Mouse (Mus musculus): ENCODE measurements around the gene Fzr1.

The Fzr1 gene

DNA sequence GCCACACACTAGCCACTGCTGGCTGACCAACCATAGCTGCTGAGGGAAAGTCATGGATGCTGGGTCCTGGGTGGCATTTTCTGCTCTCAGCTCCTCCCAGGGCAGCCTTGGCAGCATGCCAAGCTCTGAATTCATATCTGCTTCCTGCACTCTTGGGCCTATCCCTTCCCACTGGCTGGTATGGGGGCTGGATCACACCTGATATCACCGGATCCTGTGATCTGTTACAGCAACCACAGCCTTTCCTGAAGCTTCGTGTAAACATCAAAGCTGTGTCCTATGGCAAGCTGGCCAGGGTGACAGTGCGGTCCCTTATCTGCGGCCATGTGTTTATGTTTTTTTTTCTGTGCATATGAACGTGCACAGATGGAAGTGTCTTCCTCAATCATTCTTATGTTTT, 3.7 kb upstream of the Fzr1 start:
- no peak for DNase-seq (ENCODE audit: low spot score)

DNA sequence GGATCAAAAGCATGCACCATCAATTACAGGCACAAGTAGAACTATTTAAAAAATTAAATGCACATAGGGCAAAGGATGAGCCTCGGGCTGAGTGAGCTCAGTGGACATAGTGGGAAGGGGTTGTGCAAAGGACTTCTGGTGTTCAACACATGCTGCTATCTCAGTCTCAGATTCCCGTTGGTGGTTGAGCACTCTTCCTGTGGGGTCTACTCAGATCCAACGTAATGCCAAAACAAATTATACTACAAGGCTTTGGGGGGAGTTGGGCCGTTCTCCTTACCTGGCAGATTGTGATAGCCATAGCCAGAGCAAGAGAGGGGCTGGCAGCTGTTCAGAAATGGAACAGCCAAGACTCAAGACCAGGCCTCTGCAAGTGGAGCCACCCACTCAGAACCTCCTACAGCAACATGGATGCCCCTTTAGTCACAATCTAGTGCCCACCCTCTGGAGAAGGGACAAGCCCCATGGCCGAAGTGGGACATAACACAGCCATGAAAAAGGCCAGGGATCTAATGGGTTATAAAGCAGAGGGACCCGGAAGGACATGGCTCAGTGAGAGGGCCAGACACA, 1.6 kb upstream of the Fzr1 start:
- no peak for DNase-seq (ENCODE audit: low spot score)

DNA sequence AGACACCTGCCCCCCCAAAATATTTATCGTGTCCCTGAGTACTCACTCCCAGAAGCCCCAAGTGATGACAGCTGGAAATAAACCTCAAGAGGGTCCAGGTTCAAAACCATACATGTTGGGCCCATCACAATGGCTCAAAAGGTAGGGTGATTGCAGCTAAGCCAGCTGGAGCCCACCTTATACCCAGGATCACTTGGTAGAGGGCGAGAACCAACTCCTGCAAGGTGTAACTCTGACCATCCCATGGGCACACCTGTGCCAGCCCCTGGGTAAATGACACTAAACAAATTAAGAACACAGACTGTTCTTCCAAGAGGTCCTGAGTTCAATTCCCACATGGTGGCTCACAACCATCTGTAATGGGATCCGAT, 852 bp upstream of the Fzr1 start:
- DNase-seq (ENCODE audit: low spot score), result no peak

DNA sequence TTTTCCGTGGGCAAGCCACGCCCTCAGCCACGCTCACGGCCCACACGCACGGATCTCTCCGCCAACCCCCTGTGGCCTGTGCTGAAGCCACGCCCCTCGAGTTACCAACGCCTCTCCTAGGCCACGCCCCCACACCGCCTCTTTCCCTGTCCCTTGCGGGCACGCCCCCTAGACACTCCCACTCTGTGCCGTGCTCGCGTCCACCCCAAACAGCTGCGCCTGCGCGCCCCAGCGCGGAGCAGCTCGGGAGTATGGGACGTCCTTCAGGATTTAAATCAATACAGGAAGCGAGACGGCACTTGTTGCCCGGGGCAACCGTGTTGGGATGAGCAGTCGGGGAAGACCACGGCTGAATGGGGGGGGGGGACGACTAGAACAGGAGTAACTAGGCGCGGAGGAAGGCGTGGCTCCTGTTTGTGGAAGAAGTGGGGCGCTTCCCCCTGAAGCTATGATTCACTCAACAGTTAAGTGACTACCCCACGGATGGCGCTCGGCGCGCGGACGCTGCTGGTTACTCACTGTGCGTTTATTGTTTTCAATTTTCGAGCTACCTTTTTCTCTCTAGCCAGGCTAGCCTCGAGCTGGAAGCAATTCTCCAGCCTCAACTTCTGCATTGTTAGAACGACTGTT, 352 bp upstream of the Fzr1 start:
- DNase-seq (ENCODE audit: low spot score), result peak; percentile 100

DNA sequence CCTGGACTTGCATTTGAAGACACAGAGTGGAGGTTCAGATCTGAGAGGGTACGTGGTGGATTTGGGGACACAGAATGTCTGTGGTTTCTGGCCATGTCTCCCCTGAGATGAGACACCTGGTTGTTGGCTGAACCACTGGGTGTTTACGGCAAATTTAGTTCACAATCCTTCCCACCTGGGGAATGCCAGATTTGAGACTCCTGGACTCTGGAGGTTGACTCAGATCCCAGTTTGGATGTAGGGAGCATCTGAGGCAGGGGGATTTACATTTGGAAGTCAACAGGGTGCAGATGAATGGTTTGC, 1.0 kb downstream of the Fzr1 start:
- no peak for DNase-seq (ENCODE audit: low spot score)

DNA sequence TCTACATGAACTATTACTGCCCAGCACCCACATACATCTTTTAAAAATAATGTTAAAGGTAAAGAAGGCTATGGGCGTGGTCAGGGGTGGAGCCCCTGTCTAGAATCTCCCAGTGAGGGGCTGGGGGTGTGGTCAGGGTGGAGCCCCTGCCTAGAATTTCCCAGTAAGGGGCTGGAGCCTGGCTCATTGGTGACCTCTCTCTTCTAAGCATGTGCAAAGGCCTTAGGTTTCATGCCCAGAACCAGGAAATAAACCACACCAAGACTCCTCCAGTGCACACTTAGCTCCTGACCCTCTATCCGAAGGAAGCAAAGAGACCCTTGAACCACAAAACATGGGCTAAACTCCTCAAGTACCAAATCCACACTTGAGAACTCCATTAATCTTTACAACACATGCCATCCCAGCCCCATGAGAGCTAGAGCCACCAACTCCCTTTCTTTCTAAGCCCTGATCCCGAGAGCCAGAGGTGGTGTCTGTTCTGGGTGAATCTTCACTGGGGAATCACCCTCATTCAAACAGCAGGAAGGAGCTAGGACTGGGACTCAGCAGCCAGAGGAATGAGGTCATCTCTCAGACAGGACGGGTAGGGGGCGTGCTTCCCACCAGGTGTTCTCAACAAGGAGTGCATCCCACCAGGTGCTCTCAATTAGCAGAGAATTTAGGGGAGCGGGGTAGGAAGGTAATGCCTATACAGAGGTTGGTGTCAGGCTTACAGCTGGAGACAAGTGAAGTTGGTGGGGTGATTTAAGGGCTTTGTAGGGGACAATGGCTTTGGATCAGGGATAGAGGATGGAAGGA, 1.6 kb downstream of the Fzr1 start:
- DNase-seq (ENCODE audit: low spot score), result no peak

DNA sequence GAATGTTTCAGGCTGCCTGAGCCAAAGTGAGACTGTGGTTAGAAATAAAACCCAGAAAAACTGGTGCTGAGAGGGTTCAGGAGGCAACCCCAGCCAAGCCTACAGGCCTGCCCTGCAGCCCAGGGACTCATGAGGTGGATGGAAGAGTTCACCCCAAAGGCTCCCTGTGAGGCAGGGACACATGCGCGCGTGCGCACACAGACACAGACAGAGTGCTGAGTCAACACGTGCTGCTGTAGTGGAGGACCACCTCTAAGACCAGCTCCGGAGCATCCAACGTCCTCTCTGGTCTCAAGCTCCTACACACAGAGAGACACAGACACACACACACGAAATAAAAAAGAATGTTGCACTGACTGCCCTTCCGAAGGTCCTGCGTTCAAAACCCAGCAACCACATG, 3.0 kb downstream of the Fzr1 start:
- DNase-seq (ENCODE audit: low spot score), result no peak

DNA sequence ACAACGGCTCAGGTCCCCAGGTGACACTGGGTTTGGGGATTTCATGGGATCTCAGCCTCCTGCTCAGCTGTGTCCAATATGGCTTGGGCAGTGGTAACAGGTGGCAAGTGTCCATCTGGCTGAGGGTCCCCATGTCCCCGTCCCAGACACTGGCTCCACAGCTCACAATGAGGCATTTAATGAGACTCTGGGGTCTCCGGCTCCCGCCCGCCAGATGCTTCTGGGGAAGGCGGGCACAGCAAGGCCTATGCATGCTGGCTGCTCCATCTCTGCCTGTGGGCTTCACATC, 11.2 kb downstream of the Fzr1 start:
- DNase-seq (ENCODE audit: low spot score), result no peak

DNA sequence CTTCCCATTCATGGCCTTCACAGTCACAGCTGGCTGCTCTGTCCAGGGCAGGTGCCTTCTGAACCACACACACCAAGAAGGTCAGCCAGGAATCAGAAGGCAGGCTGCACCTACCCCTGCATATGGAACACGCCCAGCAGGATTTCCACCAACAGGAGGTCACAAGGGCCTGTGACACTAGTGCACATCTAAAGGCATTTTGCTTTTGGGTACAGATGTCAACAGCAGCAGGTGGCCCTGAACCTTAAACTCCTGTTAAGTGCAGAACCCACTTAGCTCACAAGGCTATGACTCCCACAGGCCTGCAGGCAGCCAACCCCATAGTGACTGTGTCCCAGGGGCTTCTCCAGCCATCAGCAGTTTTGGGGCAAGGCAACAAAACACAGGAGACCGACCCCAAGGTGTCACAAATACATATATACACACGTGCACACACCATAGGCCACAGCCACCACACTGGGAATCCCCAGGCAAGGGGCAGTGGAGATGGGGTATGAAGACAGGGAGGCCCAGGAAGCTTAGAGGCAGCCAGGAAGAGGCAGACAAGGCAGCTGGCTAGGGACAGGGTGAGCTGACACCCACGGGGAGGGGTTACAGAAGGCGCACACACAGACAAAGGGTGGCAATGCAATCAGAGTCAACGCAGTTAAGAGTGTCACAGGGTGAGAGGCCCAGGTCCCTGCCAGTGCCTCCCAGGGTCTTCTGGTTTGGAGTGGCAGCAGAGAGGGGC, 11.7 kb downstream of the Fzr1 start:
- DNase-seq (ENCODE audit: low spot score), result no peak

DNA sequence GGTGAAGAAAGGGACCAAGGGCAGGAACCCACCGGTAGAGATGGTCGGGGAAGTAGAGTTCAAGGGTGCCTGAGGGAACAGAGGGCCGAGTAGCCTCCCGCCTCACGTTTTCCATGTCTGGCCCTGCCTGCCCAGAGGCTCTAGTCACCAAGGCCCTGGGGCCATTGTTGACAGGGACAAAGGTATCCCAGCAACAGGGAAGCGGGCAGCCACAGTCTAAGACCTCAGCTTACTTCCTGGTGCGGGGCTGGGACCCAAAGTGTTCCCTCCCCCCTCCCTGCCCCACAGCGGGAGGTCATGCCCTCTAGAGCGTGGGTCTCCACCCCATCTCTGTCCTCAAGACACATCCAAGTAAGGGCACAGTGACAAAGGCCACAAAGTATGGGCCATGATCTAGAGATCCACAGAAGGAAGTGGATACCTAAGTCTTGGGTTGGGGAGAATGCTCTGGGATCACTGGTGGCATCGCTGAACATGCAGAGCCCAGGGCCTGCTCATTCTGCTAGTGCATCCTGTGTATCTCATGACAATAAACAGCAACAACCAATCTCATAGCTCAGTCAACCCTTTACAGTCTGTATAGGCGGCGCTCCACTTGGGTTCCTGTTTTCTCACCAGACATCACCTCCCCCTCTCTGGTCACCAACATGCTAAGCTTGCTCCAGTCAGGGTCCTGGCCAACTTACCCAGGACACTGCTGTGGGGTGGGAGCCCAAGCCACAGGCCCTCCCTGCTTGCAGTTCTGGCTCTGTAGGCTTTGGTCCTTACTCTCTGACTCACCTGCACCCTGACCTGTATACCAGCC, 12.4 kb downstream of the Fzr1 start, which contains the start of gene 4930404N11Rik:
TSS of gene 4930404N11Rik (minus strand) at position 145 of the 805 bp plus-strand sequence.
- DNase-seq (ENCODE audit: low spot score), result peak; percentile 82

DNA sequence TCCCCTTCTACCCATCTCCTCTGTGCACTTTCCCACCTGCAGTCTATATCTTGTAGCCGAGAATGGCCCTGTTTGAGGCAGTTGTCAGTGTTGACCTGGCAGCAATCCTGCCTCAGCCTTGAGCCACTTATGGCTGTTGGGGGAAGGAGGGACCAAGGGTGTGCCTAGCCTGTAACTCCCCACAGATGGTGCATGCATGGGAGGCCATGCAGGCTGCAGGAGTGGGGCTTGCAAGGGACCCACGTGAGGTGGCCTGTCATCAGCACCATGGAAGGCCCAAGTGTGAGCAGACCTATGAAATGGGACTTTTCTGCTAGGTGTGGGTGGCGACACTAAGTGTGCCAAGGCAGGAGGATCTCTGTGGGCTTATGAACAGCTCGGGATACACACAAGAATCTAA, 13.2 kb downstream of the Fzr1 start:
- DNase-seq (ENCODE audit: low spot score), result no peak

DNA sequence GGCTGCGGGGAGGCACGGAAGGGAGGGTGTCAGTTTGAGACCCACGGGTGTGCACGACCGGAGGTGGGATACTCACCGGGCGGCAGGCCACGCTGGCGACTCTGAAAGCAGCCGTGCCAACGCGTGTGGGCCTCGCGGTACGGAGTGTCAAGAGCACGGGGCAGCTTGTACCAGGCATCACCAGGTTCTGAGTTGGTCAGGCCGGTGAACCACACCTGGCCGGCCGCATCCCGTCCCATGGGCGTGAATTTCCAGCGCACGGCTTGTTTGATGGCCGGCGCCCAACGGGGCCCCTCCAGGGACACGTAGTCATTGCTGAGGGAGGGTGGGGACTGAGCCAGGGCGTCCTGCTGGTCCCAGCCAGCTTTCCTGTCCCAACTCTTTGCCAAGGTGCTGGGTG, 13.7 kb downstream of the Fzr1 start:
- no peak for DNase-seq (ENCODE audit: low spot score)

DNA sequence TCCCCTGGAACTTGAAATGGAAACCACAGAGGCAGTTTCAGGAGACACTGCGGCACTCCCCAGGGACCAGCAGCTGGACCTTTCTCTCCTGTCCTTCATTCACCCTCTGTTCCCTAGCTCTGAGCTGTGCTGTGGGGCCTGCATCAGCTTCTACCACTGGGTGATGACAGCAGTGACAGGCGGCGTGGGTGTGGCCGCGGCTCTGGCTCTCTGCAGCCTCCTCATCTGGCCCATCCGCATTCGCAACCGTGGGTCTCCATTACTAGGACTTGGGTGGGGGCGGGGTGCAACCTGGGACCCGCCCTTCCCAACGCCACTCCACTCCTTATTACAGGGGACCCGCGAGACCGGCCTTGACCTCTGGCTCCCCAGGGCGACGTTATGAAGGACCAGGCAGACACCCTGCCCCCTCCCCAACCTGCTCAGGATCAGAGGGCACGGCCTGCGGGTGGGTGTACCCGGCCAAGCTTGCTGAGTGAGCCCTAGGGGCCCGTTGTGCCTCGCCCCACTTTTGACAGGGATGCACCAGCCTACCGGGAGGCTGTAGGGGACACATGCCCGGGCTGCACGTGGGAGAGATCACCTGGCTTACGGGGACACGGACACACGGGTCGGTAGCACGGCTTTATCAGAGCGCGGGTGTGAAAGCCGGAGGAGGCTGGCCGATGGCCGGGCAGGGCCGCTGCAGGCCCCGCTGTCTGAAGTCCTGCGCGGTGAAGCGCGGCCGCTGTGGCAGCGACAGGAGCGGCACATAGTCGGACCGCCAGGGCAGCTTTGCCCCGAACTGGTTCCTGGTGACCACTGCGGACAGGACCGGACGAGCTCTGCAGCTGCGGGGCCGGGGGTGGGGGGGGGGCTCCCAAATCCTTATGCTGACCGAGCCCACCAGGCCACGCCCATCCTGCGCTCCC, 14.6 kb downstream of the Fzr1 start:
- DNase-seq (ENCODE audit: low spot score), result no peak

DNA sequence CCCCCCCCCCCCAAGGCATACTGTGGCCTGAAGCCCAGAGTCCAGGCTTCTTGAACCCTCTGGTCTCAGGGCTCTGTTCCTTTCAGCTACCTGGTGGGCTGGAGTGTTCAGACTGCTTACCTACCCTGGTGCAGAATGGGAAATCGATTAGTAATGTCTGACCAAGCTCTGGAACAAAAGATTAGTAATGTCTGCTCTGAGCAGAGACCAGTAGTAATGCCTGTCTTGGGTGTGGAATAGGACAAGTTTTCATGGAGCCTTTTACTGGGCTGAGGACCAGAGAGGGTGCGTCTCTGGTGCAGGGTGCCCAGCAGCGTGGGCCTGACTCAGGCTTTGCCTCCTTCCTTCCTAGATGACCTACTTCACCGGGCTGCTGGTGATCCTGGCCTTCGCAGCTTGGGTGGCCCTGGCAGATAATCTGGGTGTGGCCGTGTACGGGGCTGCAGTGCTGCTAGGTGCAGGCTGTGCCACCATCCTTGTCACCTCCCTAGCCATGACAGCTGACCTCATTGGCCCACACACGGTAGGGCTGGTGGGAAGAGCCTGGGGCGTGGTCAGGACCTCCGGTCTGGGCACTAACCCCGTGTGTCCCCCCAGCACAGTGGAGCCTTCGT, 15.9 kb downstream of the Fzr1 start:
- DNase-seq (ENCODE audit: low spot score), result no peak

DNA sequence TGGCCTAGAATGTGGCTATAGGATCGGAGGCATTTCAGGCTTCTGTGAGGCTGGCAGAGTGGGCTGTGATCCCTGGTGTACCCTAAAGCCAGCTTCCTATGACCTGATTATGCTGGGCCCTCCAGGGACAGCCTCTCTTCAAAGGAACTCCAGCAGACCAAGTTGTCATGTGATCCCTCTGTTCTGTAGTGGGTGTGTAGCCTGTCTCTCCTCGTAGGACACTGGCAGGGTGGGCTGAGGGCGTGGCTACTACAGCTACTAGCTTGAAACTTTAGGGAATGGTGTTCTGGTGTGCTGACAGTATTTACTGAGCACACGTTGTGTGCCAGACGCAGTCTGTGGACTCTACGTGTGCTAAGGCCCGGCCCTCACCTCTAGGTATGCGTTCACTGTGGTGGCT, 17.6 kb downstream of the Fzr1 start:
- no peak for DNase-seq (ENCODE audit: low spot score)

DNA sequence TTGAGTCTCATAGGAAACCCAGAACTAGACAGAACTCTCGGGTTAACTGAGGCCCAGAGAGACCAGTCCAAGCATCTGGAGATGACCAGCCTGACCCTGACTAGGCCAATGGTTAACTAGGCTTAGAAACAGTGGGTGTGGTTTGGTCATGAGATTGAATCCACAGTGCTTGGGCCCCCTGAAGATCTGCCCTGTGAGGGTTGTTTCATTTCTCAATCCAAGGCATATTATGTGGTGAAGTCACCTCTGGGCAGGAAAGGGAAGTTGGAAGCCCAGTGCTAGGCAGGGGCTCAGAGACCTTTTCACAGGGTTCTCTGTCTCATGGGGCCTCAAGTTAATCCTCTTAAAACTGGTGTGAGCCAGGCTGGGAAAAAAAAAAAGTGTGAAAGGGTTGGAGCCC, 19.5 kb downstream of the Fzr1 start:
- no peak for DNase-seq (ENCODE audit: low spot score)

DNA sequence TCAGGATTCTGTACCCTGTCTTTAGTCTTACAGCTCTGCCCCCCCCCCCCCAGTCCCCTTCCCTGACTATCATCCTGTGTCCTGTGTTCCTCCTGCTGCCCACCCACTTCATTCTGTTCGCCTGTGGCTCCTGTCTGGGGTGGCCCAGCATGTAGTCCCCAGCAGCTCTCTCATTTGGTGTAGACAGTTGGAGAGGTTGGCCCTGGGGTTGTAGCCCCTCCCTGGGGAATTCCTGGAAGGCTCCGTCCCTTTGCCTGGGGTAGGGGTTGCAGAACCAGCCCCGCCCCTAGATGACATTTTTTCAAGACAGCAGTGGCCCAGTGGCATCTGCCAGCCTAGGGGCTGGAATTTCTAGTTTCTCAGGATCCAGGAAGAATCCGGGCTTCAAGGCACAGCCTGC, 20.1 kb downstream of the Fzr1 start:
- DNase-seq (ENCODE audit: low spot score), result no peak

DNA sequence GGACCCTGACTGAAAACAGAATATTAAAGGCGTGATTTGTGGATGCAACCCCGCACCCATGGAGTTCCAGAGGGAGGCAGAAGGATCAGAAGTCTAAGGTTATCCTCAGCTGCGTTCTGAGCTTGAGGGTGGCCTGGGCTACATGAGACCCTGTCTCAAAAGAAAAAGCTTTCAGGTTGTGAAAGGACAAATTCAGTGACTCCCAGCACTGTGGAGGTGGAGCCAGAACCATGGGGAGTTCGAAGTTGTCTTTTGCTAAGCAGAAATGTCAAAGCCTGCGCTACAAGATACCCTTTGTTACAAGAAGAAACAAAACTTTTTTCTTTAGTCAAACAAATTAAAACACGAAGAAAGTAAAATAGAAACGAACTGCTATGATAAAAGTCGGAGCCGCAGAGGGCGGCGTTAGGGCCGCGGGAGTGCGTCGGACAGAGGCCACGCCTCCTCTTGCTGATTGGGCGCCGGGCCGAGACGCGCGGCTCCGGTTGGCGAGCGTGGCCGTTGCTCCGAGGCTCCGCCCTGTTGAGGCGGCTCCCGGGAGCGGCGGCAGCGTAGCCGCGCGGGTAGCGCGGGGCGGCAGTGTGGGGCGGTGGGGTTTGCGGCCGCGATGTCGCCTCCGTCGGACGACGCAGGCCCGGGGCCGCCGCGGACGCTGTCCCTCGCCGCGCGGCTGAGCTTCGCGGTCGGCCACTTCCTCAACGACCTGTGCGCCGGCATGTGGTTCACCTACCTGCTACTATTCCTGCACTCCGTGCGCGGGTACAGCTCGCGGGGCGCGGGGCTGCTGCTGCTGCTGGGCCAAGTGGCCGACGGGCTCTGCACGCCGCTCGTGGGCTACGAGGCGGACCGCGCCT, 21.1 kb downstream of the Fzr1 start, which contains the start of gene Mfsd12:
TSS of gene Mfsd12 (plus strand) at position 501 of the 854 bp plus-strand sequence.
- peak; percentile 93 for DNase-seq (ENCODE audit: low spot score)

DNA sequence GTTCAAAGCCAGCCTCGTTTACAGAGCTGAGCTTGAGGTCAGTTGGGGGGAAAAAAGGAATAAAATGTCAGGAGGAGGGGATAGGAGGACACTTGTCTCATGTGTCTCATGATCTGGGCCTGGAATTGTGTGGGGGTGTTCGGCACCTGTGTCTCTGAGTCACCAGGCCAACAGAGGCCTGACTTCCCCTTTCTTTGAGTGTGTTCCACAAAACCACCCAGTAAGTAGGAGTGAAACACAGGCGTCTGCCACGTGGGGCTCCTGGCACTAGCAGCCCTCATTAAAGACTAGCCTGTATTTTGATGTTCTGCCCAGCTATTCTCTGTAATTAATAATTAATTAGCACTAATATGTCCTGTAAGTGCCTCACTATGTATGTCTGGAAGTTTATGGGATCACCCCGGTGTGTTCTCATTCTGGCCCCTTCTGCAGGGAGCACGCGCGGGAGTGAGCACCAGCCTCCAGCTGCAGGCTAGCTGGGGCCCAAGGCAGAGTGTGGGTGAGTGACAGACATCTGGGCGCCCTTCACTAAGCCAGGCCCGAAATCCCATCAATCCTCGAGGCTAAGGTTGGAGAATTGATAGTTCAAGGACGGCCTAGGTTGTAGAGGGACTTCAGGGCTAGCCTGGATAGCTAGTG, 21.8 kb downstream of the Fzr1 start:
- no peak for DNase-seq (ENCODE audit: low spot score)

Data from embryo, embryonic 10.5 days (tissue).